Mouse (Mus musculus): ENCODE results near the gene Polrmt.
A peak's percentile ranks its signal among the peaks of the same experiment; 100 is the strongest.

GRCm38 (mm10) chr10:79705951-79706350 lies 40.4 kb downstream of the Polrmt start:
- TF ChIP-seq CTCF (IDR thresholded peaks at IDR 0.05; ENCODE audit: low read depth) (peak; percentile 53), EP300 (IDR thresholded peaks at IDR 0.05; ENCODE audit: low read depth) (peak; percentile 94)
